In genomic region chr7:110627099-110627482, GRCm38 (mm10) we compare ENCODE assay signal across 8 mouse cellular contexts. TPM values are rescaled to one million over a fixed set of nuclear protein-coding genes. Genes with fewer than 3 reads are reported as not detected.
DNase-seq lines count a peak whose midpoint lies in the region; ATAC-seq and TF ChIP-seq lines count a peak whose summit lies in the region.

No protein-coding gene starts in this region.

- no peaks in the 10 kb centered on the region for H3K9me3 ChIP-seq in intestine, embryonic 16.5 days (ENCODE audit: control insufficient read depth, low read length)
- no peaks in the 10 kb centered on the region for H3K9me3 ChIP-seq in midbrain, embryonic 16.5 days (replicated peaks; ENCODE audit: control insufficient read depth, low read length, poor library complexity, severe bottlenecking)

- no peak for TF ChIP-seq CTCF in cerebellum, adult 2 months (IDR thresholded peaks at IDR 0.05; ENCODE audit: borderline replicate concordance, insufficient read depth, low read depth, low read length)
- no peak for TF ChIP-seq CTCF in spleen, adult 2 months (IDR thresholded peaks at IDR 0.05; ENCODE audit: extremely low read depth, insufficient read depth, insufficient read length, insufficient replicate concordance)

- DNase-seq in cerebellum, adult 2 months = peak; percentile 10 to 29
- no peak for DNase-seq in cerebellum, postnatal 4 days (ENCODE audit: low spot score in 2 of 2)
- DNase-seq in spleen, adult 2 months (ENCODE audit: low read depth in 1 of 2, low spot score in 2 of 2) = no peak
- no peak for DNase-seq in spleen, adult 12 weeks (ENCODE audit: low spot score)
- no peak for DNase-seq in left cerebral cortex, postnatal 4 days
- DNase-seq in T-cell, adult 2 months (ENCODE audit: low spot score) = no peak

- TF ChIP-seq POLR2A in cerebellum, adult 2 months (IDR thresholded peaks at IDR 0.05; ENCODE audit: borderline replicate concordance, insufficient read depth, low read length) = no peak
- no peak for TF ChIP-seq POLR2A in spleen, adult 2 months (IDR thresholded peaks at IDR 0.05; ENCODE audit: low read depth, low read length)

- intact Hi-C loops in left cerebral cortex, postnatal 4 days (cut with DNase I) = loop anchor here (5.0 kb wide), 1 partner anchor 465 kb away; no protein-coding TSS in a partner anchor

- H3K4me1 ChIP-seq in cerebellum, adult 2 months (ENCODE audit: control insufficient read depth, insufficient read depth, low read length) = peaks cover 10% of the 10 kb centered on the region
- H3K4me1 ChIP-seq in spleen, adult 2 months (ENCODE audit: control insufficient read depth, insufficient read depth, insufficient read length) = peaks cover 19% of the 10 kb centered on the region
- peaks cover 34% of the 10 kb centered on the region for H3K4me1 ChIP-seq in intestine, embryonic 16.5 days (ENCODE audit: control insufficient read depth, insufficient read depth, low read length)
- H3K4me1 ChIP-seq in midbrain, embryonic 16.5 days (ENCODE audit: control insufficient read depth, insufficient read depth, low read length) = peaks cover 33% of the 10 kb centered on the region

- WGBS in cerebellum, adult 2 months = 6% methylated on average over 12 of the region's 12 CpGs
- 4% methylated on average over 12 of the region's 12 CpGs for WGBS in spleen, adult 2 months
- WGBS in intestine, embryonic 16.5 days = 3% methylated on average over 12 of the region's 12 CpGs
- 1% methylated on average over 12 of the region's 12 CpGs for WGBS in midbrain, embryonic 16.5 days

- H3K36me3 ChIP-seq in spleen, adult 2 months (ENCODE audit: control insufficient read depth, insufficient read depth, low read length) = no peaks in the 10 kb centered on the region
- no peaks in the 10 kb centered on the region for H3K36me3 ChIP-seq in intestine, embryonic 16.5 days (ENCODE audit: control insufficient read depth, insufficient read depth, low read length)
- no peaks in the 10 kb centered on the region for H3K36me3 ChIP-seq in midbrain, embryonic 16.5 days (ENCODE audit: control insufficient read depth, insufficient read depth, low read length)

- peak overlapping the region; percentile 58 for H3K4me3 ChIP-seq in cerebellum, adult 2 months (replicated peaks; ENCODE audit: insufficient read depth, low read depth, low read length)
- H3K4me3 ChIP-seq in spleen, adult 2 months (ENCODE audit: extremely low read depth, insufficient read depth, insufficient read length) = peak overlapping the region; percentile 48; the same call in 1 of the 2 replicates
- H3K4me3 ChIP-seq in intestine, embryonic 16.5 days (ENCODE audit: low read length) = peak overlapping the region; percentile 63
- H3K4me3 ChIP-seq in midbrain, embryonic 16.5 days (ENCODE audit: low read depth, low read length) = peak overlapping the region; percentile 38; the same call in 1 of the 2 replicates

- H3K4me2 ChIP-seq in intestine, embryonic 16.5 days (ENCODE audit: low read depth, low read length) = peak overlapping the region; percentile 97
- peak overlapping the region; percentile 74 for H3K4me2 ChIP-seq in midbrain, embryonic 16.5 days (ENCODE audit: low read length)

- ATAC-seq in intestine, embryonic 16.5 days = peak; percentile 2; the same call in 1 of the 2 replicates
- no peak for ATAC-seq in midbrain, embryonic 16.5 days

- H3K9ac ChIP-seq in intestine, embryonic 16.5 days (ENCODE audit: low read depth, low read length) = peak overlapping the region; percentile 69
- H3K9ac ChIP-seq in midbrain, embryonic 16.5 days (ENCODE audit: low read depth, low read length) = no peak overlapping the region

- no peak overlapping the region for H3K27ac ChIP-seq in cerebellum, adult 2 months (ENCODE audit: insufficient read depth, low read length)
- no peak overlapping the region for H3K27ac ChIP-seq in spleen, adult 2 months (ENCODE audit: insufficient read depth, low read length)
- no peak overlapping the region for H3K27ac ChIP-seq in intestine, embryonic 16.5 days (ENCODE audit: low read length)
- no peak overlapping the region for H3K27ac ChIP-seq in midbrain, embryonic 16.5 days (ENCODE audit: low read length)

- no peaks in the 10 kb centered on the region; the same call in 1 of the 2 replicates for H3K27me3 ChIP-seq in cerebellum, adult 2 months (ENCODE audit: control insufficient read depth, insufficient read depth, low read length)
- peaks cover 22% of the 10 kb centered on the region for H3K27me3 ChIP-seq in spleen, adult 2 months (ENCODE audit: control insufficient read depth, insufficient read depth, low read length)
- H3K27me3 ChIP-seq in intestine, embryonic 16.5 days (replicated peaks; ENCODE audit: control insufficient read depth, insufficient read depth, low read length) = peaks cover 13% of the 10 kb centered on the region; the same call in 1 of the 2 replicates
- H3K27me3 ChIP-seq in midbrain, embryonic 16.5 days (ENCODE audit: control insufficient read depth, insufficient read depth, low read depth, low read length) = peaks cover 28% of the 10 kb centered on the region

RNA-seq across cellular contexts. Expression of gene Adm, which starts 0.4 kb away (rescaled TPM):
- polyA plus RNA-seq in cerebellum, adult 2 months (2012; rRNA removed) = 1.6 and 3.3 TPM in 2 replicates
- polyA plus RNA-seq in spleen, adult 2 months (2012; rRNA removed) = 3.5 and 5.4 TPM in 2 replicates
- 5.4 and 5.8 TPM in 2 replicates for polyA plus RNA-seq in intestine, embryonic 16.5 days (2015; fragmentation: Nextera tagmentation; extraction: Ambion mirVana)
- 3.9 and 4.9 TPM in 2 replicates for polyA plus RNA-seq in midbrain, embryonic 16.5 days (2015; fragmentation: Nextera tagmentation; extraction: Ambion mirVana)
- 1 to 10 TPM; 2.3 to 2.6 TPM for total RNA-seq in left cerebral cortex, postnatal 4 days (2021)

RNA-seq across cellular contexts. Expression of gene Sbf2, which starts 12.4 kb away (rescaled TPM):
- polyA plus RNA-seq in cerebellum, adult 2 months (2012; rRNA removed) = 34.7 and 37.2 TPM in 2 replicates
- 5.0 and 5.5 TPM in 2 replicates for polyA plus RNA-seq in spleen, adult 2 months (2012; rRNA removed)
- 24.7 and 26.6 TPM in 2 replicates for polyA plus RNA-seq in intestine, embryonic 16.5 days (2015; fragmentation: Nextera tagmentation; extraction: Ambion mirVana)
- 57.1 and 66.3 TPM in 2 replicates for polyA plus RNA-seq in midbrain, embryonic 16.5 days (2015; fragmentation: Nextera tagmentation; extraction: Ambion mirVana)
- 100 to 1,000 TPM; 141 to 177 TPM for total RNA-seq in left cerebral cortex, postnatal 4 days (2021)

Comparison
In these comparisons a context has a peak if more than half of its experiments do, and no peak if none do; other contexts are left out.
1. DNase-seq: peak in cerebellum, adult 2 months (2 of 2); none in cerebellum, postnatal 4 days (0 of 2), spleen, adult 2 months (0 of 2), spleen, adult 12 weeks (single experiment), left cerebral cortex, postnatal 4 days (single experiment) and T-cell, adult 2 months (single experiment).
2. Peak in every context shown above with its lines, with median percentiles within 50 percentile points of each other: H3K4me3 ChIP-seq.